Mouse (Mus musculus): ENCODE measurements around the gene Slc38a10. TPM values are rescaled to one million over a fixed set of nuclear protein-coding genes. Genes with fewer than 3 reads are reported as not detected.

The Slc38a10 gene
- polyA plus RNA-seq, 1 experiment from 2014 or later = 100 TPM

DNA sequence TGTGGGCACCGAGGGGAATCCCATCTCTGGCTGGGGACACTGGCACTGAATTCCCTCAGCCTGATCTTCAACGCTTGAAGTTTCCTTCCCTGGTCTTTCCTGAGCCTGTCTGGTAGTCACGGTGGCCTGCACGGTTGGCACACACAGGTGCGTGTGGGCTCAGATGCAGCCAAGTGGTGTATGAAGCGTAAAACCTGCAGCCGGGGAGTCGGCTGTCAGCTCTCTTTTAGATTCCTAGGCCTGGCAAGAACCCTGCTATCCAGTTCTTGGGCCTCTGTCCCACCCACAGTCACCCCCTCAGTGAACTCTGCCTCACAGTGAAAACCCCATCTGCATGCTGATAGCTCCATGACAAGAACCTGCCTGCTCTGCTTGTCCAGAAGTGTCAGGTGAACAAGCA is 90.5 kb downstream of the Slc38a10 start:
- H3K9me3 ChIP-seq (ENCODE audit: control insufficient read depth, low read length) = no peaks in the 10 kb centered on the region
- no peak for ATAC-seq (ENCODE audit: low read depth)
- no peak overlapping the region for H3K9ac ChIP-seq (ENCODE audit: low read length)
- peaks cover 4% of the 10 kb centered on the region; the same call in 1 of the 2 replicates for H3K36me3 ChIP-seq (ENCODE audit: control insufficient read depth, insufficient read depth, low read length)
- 67% methylated on average over 8 of the region's 8 CpGs for WGBS
- no peak overlapping the region for H3K4me2 ChIP-seq (ENCODE audit: low read depth, low read length)
- H3K4me1 ChIP-seq (replicated peaks; ENCODE audit: control insufficient read depth, insufficient read depth, low read length) = no peaks in the 10 kb centered on the region
- H3K27ac ChIP-seq (ENCODE audit: low read length) = no peak overlapping the region
- H3K27me3 ChIP-seq (ENCODE audit: control insufficient read depth, insufficient read depth, low read depth, low read length) = no peaks in the 10 kb centered on the region
- no peak overlapping the region for H3K4me3 ChIP-seq (ENCODE audit: low read length)

DNA sequence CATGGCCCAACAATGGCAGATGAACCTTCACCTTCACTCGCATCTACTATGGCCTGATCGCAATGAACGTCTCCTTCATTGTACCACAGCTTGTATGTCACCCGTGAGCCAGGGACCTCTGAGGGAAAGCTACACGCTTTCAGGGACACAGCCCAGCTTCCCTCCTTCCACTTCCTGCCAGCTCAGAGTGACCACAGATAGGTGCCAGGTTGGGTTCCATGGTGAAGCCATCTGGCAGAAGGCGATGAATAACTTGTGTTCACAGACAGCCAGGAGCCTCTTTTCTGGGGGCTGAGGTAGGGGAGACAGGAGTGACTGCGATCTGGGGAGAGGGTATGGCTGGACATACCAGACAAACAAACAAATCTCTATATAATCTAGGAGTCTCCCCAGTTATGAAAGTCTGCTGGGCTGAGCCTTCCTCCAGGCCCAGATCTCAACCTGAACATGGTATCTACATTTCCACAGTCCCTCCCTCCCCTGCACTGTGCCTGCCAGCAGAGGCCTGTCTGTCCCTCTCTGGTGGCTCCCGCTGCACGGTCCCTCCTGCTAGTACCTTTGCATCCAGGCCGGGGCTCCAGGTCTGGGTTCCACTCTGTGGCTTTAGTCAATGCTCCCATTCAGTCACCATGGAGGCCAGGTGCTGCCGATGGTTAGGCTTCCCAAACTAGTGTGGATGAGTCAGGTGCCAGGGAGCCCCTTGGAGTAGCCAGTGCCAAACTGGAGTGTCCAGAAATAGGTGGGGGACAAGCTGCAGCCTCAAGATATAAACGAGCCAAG is 95.0 kb downstream of the Slc38a10 start:
- no peaks in the 10 kb centered on the region for H3K36me3 ChIP-seq (ENCODE audit: control insufficient read depth, insufficient read depth, low read length)
- 71% methylated on average over 12 of the region's 12 CpGs for WGBS
- no peak for ATAC-seq (ENCODE audit: low read depth)
- no peak overlapping the region for H3K4me2 ChIP-seq (ENCODE audit: low read depth, low read length)
- H3K27ac ChIP-seq (ENCODE audit: low read length) = no peak overlapping the region
- peaks cover 2% of the 10 kb centered on the region; the same call in 1 of the 2 replicates for H3K4me1 ChIP-seq (replicated peaks; ENCODE audit: control insufficient read depth, insufficient read depth, low read length)
- H3K4me3 ChIP-seq (ENCODE audit: low read length) = no peak overlapping the region
- no peaks in the 10 kb centered on the region for H3K27me3 ChIP-seq (ENCODE audit: control insufficient read depth, insufficient read depth, low read depth, low read length)
- H3K9me3 ChIP-seq (ENCODE audit: control insufficient read depth, low read length) = no peaks in the 10 kb centered on the region
- H3K9ac ChIP-seq (ENCODE audit: low read length) = no peak overlapping the region

Small RNA genes lying within 50 kb of the gene (microRNA-seq; reads per million reads assigned to microRNA genes)
- gene Gm25948 = not detected

Other genes with a start within 250 kb of the Slc38a10 start
- 90.3 and 92.6 TPM in 2 replicates for gene Chmp6, start 237.9 kb downstream of the Slc38a10 start, polyA plus RNA-seq (2015; fragmentation: Nextera tagmentation; extraction: Ambion mirVana)
- gene Baiap2, start 208.6 kb downstream of the Slc38a10 start, polyA plus RNA-seq (2015; fragmentation: Nextera tagmentation; extraction: Ambion mirVana) = 31.7 and 35.6 TPM in 2 replicates
- gene Aatk, start 104.2 kb downstream of the Slc38a10 start, polyA plus RNA-seq (2015; fragmentation: Nextera tagmentation; extraction: Ambion mirVana) = 2.0 and 2.2 TPM in 2 replicates
- gene Cep131, start 64.5 kb downstream of the Slc38a10 start, polyA plus RNA-seq (2015; fragmentation: Nextera tagmentation; extraction: Ambion mirVana) = 15.3 and 16.4 TPM in 2 replicates
- gene Tepsin, start 52.6 kb downstream of the Slc38a10 start, polyA plus RNA-seq (2015; fragmentation: Nextera tagmentation; extraction: Ambion mirVana) = 17.8 and 18.2 TPM in 2 replicates
- gene Ndufaf8, start 52.4 kb downstream of the Slc38a10 start, polyA plus RNA-seq (2015; fragmentation: Nextera tagmentation; extraction: Ambion mirVana) = 64.7 and 78.3 TPM in 2 replicates
- 7.0 and 7.5 TPM in 2 replicates for gene Bahcc1, start 81.6 kb upstream of the Slc38a10 start, polyA plus RNA-seq (2015; fragmentation: Nextera tagmentation; extraction: Ambion mirVana)
- gene Actg1, start 197.2 kb upstream of the Slc38a10 start, polyA plus RNA-seq (2015; fragmentation: Nextera tagmentation; extraction: Ambion mirVana) = 2,589 and 2,717 TPM in 2 replicates
- gene Fscn2, start 210.2 kb upstream of the Slc38a10 start, polyA plus RNA-seq (2015; fragmentation: Nextera tagmentation; extraction: Ambion mirVana) = 0.64 and 0.83 TPM in 2 replicates
- gene Faap100, start 227.4 kb upstream of the Slc38a10 start, polyA plus RNA-seq (2015; fragmentation: Nextera tagmentation; extraction: Ambion mirVana) = 36.7 and 41.4 TPM in 2 replicates